Mouse (Mus musculus) yolk sac, embryonic 10.5 days (tissue): ENCODE measurements around the gene Scaf11.

Source experiments
- DNase-seq: peaks from one replicate; pipeline ENCODE4 v3.0.0-alpha.2; 2017; ENCODE audit warnings: low spot score

Gene Scaf11

DNA sequence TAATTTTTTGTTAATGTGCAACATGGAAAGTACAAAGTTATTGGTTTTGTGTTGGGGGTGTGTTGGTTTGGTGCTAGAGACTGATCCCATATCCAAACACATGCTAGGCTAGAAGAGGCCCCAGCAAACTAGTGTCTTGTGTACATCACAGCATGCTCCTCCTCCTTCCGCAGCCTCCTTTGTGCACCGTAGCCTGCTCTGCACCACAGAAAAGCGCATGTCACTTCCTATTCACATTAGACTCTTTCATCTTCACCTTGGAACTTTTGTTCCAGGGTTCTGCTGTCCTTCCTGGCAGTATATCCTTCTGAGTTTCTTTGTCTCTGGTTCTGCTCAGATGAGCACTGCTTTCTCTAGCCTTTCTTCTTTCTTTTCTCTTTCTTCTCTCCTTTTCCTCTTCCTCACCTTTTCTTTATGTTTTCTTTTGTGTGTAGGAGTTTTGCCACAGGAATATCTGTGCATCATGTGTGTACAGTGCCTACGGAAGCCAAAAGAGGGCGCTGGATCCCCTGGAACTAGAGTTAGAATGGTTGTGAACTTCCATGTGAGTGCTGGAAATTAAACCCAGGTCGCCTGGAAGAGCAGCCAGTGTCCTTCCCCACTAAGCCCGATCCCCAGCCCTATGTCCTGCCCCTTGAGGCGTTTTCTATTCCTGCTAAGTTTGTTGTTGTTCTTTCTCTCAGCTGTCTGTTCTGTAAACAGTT, 63.9 kb downstream of the Scaf11 start:
- DNase-seq, result no peak

DNA sequence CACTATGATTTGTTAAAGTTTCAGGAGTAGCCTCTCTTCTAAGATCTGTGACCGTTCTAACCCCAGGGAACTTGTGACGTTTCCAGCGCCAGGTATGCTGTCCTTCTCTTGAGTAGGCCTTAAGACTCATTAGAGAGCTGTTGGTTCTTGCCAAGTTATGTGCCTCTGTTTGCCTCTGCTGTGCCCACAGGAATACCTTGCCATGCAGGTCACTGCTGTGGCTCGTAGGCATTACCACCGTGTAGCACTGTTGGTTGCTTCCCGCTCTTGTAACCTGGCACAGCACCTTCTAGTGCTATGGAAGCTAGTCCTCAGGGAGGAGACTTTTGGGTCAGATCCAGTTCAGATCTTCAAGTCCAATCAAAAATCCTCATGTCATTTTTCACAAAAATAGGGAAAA, 65.6 kb downstream of the Scaf11 start:
- no peak for DNase-seq

DNA sequence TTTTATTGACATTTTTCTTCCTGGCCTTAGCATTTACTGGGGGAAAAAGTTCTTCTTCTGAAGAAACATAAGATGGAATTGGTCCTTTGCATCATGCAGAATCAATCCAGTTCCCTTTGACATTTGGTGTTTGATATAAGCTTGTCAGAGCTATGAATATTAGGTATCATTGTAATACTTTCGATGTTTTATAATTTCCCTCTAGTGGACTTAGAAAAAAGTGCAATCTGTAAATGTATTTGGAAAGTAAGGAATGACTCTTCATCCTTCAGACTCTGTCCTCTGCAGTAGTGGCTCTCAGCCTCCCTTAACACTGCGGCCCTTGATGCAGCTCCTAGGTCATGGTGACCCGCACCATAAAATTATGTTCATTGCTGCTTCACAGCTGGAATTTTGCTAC, 67.8 kb downstream of the Scaf11 start:
- DNase-seq, result no peak

DNA sequence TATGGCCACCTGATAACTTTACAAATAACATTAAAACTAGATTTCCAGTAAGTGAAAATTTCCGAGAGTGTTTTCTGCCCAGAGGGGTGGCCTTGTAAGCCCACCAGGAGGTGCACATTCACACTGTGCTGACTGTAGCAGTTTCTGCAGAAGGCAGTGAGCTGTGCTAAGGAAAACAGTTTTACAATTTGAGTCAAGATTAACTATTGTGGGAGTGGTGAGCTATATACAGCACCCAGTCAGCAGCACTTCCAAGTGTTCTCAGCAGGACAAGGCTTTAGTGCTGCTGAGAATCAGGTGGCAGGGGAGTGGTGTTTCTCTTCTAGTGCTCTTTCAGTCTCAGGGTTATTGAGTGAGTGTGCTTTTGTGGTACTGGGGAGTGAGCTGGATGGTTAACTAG, 72.1 kb downstream of the Scaf11 start:
- DNase-seq, result no peak

DNA sequence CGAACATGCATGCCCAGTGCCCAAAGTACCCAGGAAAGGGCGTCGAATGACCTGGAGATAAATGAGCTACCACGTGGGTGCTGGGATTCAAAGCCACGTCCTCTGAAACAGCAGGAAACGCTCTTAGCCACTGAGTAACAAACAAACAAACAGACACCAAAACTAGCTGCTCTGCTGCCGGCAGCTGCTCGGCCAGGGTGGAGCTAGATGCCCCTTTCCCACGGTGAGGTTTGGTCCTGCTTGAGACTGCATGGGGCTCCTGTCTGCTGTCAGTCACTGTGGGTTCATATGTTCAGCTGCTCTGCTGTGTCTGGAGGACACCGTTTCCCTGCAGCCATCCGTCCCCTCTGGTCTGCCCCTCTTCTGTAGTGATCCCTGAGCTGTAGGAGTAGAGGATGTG, 78.4 kb downstream of the Scaf11 start:
- DNase-seq, result no peak

DNA sequence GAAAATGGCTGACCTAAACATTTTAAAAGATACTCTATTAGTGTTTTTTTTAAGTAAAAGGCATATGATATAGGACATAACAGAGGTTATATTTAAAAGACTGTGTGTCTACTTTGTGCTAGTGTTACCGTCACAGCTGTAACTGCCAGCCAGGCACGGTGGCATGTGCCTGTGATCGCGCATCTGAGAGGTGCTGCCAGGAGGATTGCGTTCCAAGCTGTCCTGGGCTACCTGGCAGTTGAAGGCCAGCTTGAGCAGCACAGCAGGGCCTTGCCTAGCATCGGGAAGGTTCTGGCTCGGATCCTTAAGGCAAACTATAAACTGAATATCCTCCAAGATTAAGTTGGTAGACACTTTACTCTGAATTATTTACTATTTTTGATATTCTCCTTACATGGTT, 82.9 kb downstream of the Scaf11 start:
- DNase-seq, result no peak

DNA sequence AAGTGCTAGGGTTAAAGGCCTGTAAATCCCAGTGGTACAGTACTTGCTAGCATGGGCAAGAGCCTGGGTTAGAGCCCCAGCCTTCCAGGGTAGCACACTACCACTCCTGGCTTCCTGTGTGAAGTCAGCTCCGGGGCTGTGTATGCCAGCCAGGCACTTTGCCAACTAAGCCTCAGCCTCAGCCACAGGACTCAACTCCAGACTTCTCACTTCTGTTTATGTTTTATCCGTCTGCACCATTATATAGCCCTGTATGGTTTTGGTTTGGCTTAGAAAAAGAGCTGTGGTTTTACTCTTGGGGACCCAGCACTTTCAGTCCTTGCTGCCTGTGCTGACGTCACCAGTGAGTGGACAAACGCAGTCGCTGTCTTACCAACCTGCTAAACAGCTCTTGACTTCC, 83.4 kb downstream of the Scaf11 start:
- no peak for DNase-seq

DNA sequence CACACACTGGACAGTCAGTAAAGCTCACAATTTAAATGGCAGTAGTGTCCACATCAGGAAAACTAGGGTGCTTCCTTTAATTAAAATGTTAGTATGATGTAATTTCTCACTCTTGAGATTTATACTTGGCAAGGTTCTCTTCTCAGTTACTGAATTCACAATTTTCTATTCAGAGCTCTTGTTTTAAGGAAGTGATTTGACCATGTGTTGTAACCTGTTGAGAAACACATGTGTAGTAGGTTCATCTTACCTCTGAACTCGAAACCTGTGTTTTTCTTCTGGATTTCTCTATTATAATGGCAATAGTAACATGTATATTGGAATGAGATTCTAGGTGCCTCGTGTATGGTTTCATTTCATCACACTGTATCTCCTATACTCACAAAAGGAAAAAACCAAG, 84.4 kb downstream of the Scaf11 start:
- DNase-seq, result no peak

DNA sequence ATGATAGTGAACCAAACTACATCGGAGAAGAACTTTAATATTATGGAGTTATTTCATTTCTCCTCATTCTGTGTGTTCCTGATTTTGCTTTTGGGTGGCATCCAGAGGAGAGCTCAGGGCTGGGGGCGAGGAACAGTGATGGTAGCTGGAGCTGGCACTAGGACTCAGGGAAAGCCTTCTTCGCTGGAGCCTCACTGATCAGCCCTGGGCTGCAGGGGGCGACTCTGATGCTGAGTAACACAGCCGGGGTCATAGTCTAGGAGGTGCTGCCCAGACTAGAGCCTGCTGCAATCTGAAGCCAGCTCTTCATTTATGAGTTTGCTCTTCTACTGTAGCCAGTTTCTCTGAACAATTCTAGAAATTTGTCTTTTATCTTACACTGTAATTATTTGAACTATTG, 87.5 kb downstream of the Scaf11 start:
- DNase-seq, result no peak

DNA sequence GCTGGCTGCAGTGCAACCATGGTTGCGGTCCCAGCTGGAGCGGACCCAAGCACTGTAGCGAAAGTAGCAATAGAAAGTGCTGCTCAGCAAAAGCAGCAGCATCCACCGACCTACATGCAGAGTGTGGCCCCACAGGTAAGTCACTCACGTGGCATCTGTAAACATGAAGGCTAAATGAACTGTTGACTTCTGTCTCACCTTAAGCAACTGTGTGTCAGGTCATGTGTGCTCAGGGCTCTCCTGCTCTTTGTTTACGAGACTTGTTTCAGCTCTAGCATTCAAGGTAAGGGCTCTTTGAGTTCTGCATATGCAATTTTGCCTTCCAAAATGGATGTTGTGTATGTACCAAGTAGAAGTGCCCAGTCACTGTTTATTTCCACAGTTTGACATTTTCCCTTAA, 88.0 kb downstream of the Scaf11 start:
- DNase-seq, result no peak

DNA sequence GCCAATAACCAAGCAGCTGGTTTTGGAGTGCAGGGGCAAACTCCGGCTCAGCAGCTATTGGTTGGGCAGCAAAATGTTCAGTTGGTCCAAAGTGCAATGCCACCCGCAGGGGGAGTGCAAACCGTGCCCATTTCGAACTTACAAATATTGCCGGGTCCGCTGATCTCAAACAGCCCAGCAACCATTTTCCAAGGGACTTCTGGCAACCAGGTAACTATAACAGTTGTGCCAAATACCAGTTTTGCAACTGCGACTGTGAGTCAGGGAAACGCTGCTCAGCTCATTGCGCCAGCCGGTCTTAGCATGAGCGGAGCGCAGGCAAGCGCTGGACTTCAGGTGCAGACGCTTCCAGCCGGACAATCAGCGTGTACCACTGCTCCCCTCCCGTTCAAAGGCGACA, 89.3 kb downstream of the Scaf11 start:
- DNase-seq, result no peak

DNA sequence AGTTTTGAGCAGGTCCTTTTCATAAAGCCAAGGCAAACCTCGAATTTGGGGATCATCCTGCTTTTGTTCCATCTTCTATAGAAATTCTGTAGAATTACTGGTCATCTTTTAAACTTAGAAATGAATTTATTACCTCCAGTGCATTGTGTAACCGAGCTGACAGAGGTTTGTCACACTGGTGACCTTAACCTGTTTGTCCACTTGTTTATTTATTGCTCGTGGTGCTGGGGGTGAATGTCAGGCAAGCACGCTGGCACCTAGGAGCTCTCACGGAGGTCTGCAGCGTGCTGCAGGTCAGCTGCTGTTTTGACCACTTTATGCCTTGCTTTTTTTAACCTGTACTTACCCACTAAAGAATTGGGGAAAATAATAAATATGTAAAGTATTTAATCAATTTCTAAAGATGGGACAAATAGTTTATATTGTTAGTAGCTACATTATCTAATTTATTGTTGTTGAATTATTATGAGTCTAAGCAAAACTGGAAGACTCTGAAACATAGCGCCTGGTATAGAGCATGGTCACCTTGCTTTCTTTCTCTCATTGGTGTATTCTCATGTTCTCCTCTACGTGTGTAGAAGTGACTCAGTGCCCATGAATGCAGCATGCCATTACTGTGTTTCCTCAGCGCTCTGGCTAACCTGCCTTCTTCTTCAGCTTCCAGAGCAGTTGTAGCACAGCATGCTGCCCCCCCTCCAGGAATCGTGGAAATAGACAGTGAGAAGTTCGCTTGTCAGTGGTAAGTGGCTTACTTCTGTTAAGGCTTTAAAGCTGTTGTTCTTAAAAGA, 94.3 kb downstream of the Scaf11 start:
- DNase-seq, result no peak

DNA sequence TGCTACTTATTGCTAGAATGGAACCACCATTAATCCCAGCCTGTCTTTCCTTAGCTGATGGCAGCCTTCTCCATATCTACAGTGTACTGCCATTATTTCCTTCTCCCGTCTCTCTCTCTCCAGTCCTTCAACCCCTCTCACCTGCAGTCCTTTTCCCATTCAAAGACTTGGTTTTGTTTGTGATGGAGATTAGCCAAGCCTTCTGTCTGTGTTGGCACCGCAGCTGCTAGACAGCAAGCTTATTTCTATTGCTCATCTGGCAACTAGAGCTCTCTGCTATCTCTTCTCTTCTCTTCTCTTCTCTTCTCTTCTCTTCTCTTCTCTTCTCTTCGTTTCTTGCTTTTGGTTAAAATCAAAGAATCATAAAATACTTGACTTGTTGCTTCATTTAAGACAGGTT, 95.3 kb downstream of the Scaf11 start:
- no peak for DNase-seq
